Mouse (Mus musculus) effector memory CD4-positive, alpha-beta T cell, adult 5 months (primary cell): ENCODE data around the gene Nkx2-5. TPM values are rescaled to one million over a fixed set of nuclear protein-coding genes. Genes with fewer than 3 reads are reported as not detected.

ENCODE experiments used
- polyA plus RNA-seq: library from polyadenylated mRNA; unstranded; fragments of 100-300 nt; shearing (Covaris generic); gene quantifications from one replicate; pipeline ENCODE4 v1.2.1, GENCODE M21; 2017

Gene Nkx2-5
- polyA plus RNA-seq = not detected

DNA sequence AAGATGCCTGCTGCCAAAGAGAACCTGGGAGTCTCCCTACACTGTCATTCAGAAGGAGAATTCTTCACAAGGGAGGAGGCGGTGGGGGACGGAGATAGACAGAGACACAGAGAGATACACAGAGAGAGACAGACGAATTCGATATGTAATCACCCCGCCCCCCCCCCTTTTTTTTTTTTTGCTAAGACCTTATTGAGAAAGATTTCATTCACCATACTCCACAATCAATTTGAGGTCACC is at the start of gene Nkx2-5:
Nkx2-5 (minus strand) TSS at position 101 of the 240 bp plus-strand sequence.

Other genes starting within 250 kb of the Nkx2-5 start
- 282 TPM for gene Atp6v0e, start 181.8 kb downstream of the Nkx2-5 start, polyA plus RNA-seq
- 155 TPM for gene Crebrf, start 129.4 kb downstream of the Nkx2-5 start, polyA plus RNA-seq
- gene Bnip1, start 63.9 kb downstream of the Nkx2-5 start, polyA plus RNA-seq = 20.2 TPM
- 0.55 TPM for gene Kifc5b, start 72.1 kb upstream of the Nkx2-5 start, polyA plus RNA-seq
- 148 TPM for gene Phf1, start 88.0 kb upstream of the Nkx2-5 start, polyA plus RNA-seq
- 92.7 TPM for gene Cuta, start 94.6 kb upstream of the Nkx2-5 start, polyA plus RNA-seq
- not detected for gene Syngap1, start 96.2 kb upstream of the Nkx2-5 start, polyA plus RNA-seq
- 19.5 TPM for gene Zbtb9, start 128.2 kb upstream of the Nkx2-5 start, polyA plus RNA-seq
- 0.64 TPM for gene Bak1, start 184.0 kb upstream of the Nkx2-5 start, polyA plus RNA-seq
- gene Itpr3, start 212.3 kb upstream of the Nkx2-5 start, polyA plus RNA-seq = 26.1 TPM